Mouse (Mus musculus) gonadal fat pad, adult 2 months (tissue): Measurements from ENCODE around the gene Vmn1r234. TPM values are rescaled to one million over a fixed set of nuclear protein-coding genes. Genes with fewer than 3 reads are reported as not detected.
A peak's percentile ranks its signal among the peaks of the same experiment; 100 is the strongest.
"Not testable (repeated sequence)": the region's sequence is repeated elsewhere in the genome, so short reads cannot be mapped to it uniquely, and the experiment has no call there.

Source experiments
- DNase-seq: peaks from one replicate; pipeline ENCODE4 v3.0.0-alpha.2; 2012; ENCODE audit warnings: low read depth
- polyA plus RNA-seq: library from polyadenylated mRNA; depleted of rRNA; stranded (reverse); fragments of >200 nt; gene quantifications from 2 replicates; pipeline ENCODE4 v1.2.3, GENCODE M21; 2012; rRNA removed

Vmn1r234 gene
- not detected in 2 replicates for polyA plus RNA-seq

- no peak for DNase-seq
These were observed at the start of gene Vmn1r234 for GRCm38 (mm10) chr17:21225787-21226186. Vmn1r234 (plus strand) TSS chr17:21226087.

- not testable (repeated sequence) for DNase-seq
These were observed 14.8 kb upstream of the Vmn1r234 start for GRCm38 (mm10) chr17:21211081-21211480.

GRCm38 (mm10) chr17:21231654-21232053, 5.8 kb downstream of the Vmn1r234 start:
- DNase-seq, result no peak

- no peak for DNase-seq
These were observed 30.2 kb downstream of the Vmn1r234 start, which contains the start of gene Vmn1r235 for GRCm38 (mm10) chr17:21256111-21256510. Vmn1r235 (plus strand) TSS chr17:21256411.

GRCm38 (mm10) chr17:21272103-21272502, 46.2 kb downstream of the Vmn1r234 start:
- DNase-seq, result peak; percentile 2

- no peak for DNase-seq
These were observed 56.8 kb downstream of the Vmn1r234 start, which contains the start of gene Vmn1r236 for GRCm38 (mm10) chr17:21282642-21283041. Vmn1r236 (plus strand) TSS chr17:21282942.

GRCm38 (mm10) chr17:21284395-21284794, 58.5 kb downstream of the Vmn1r234 start:
- DNase-seq, result no peak

Other genes with a start within 250 kb of the Vmn1r234 start
- not detected in 2 replicates for gene Vmn1r233, start 229.6 kb upstream of the Vmn1r234 start, polyA plus RNA-seq
- 4.7 and 5.4 TPM in 2 replicates for gene Zfp160, start 217.2 kb upstream of the Vmn1r234 start, polyA plus RNA-seq
- not detected in 2 replicates for gene Vmn1r235, start 30.3 kb downstream of the Vmn1r234 start, polyA plus RNA-seq
- not detected in 2 replicates for gene Vmn1r236, start 56.9 kb downstream of the Vmn1r234 start, polyA plus RNA-seq
- not detected in 2 replicates for gene Vmn1r237, start 85.8 kb downstream of the Vmn1r234 start, polyA plus RNA-seq
- gene Zfp677, start 157.7 kb downstream of the Vmn1r234 start, polyA plus RNA-seq, result 0.49 and 0.53 TPM in 2 replicates
- gene Zfp54, start 197.1 kb downstream of the Vmn1r234 start, polyA plus RNA-seq, result 1.1 and 1.6 TPM in 2 replicates
- 1.2 and 1.6 TPM in 2 replicates for gene Zfp51, start 224.3 kb downstream of the Vmn1r234 start, polyA plus RNA-seq